Comparison of ENCODE assay signal across 8 mouse cellular contexts in genomic region chr17:32494601-32495000, GRCm38 (mm10). TPM values are rescaled to one million over a fixed set of nuclear protein-coding genes. Genes with fewer than 3 reads are reported as not detected.
DNase-seq lines count a peak whose midpoint lies in the region; ATAC-seq and TF ChIP-seq lines count a peak whose summit lies in the region.

No protein-coding gene starts in this region.

- peaks cover 4% of the 10 kb centered on the region; the same call in 1 of the 2 replicates for H3K27me3 ChIP-seq in G1E (ENCODE audit: insufficient read depth, low read length)
- peaks cover 22% of the 10 kb centered on the region for H3K27me3 ChIP-seq in hindbrain, embryonic 10.5 days (ENCODE audit: insufficient read depth, poor library complexity, severe bottlenecking)

- H3K27ac ChIP-seq in hindbrain, embryonic 10.5 days = no peak overlapping the region

- 0 out of 2 replicates have a peak, but pooled peaks have one; percentile 18 for TF ChIP-seq CTCF in G1E (IDR thresholded peaks at IDR 0.05; ENCODE audit: low read depth, low read length)
- peak; percentile 72; the same call in 1 of the 2 replicates for TF ChIP-seq CTCF in brain, embryonic 14.5 days (IDR thresholded peaks at IDR 0.05; ENCODE audit: borderline replicate concordance, extremely low read depth, insufficient read depth, insufficient read length)

- 67% methylated on average over 1 of the region's 1 CpGs for WGBS in hindbrain, embryonic 10.5 days

- TF ChIP-seq POLR2A in brain, embryonic 14.5 days (IDR thresholded peaks at IDR 0.05; ENCODE audit: borderline replicate concordance, extremely low read depth, insufficient read depth, insufficient read length, poor library complexity, severe bottlenecking) = no peak

- peak; percentile 36 for DNase-seq in G1E (ENCODE audit: low spot score)
- DNase-seq in brain, embryonic 14.5 days (ENCODE audit: low read depth) = peak; percentile 89
- DNase-seq in hindbrain, embryonic 10.5 days (ENCODE audit: low spot score) = peak; percentile 45
- peak; percentile 47 to 80 for DNase-seq in layer of hippocampus, adult 8-10 months (ENCODE audit: low spot score in 2 of 2)
- DNase-seq in lung, postnatal 10 days = peak; percentile 83
- peak; percentile 90 for DNase-seq in retina, embryonic 14.5 days (ENCODE audit: low spot score)
- peak; percentile 45 to 54 for DNase-seq in thymus, postnatal 36 days

- H3K36me3 ChIP-seq in G1E (replicated peaks) = no peaks in the 10 kb centered on the region
- no peaks in the 10 kb centered on the region for H3K36me3 ChIP-seq in hindbrain, embryonic 10.5 days

- no peaks in the 10 kb centered on the region for H3K9me3 ChIP-seq in G1E (replicated peaks)
- peaks cover 9% of the 10 kb centered on the region for H3K9me3 ChIP-seq in hindbrain, embryonic 10.5 days

- no peak overlapping the region for H3K4me3 ChIP-seq in G1E (ENCODE audit: low read depth, low read length)
- H3K4me3 ChIP-seq in hindbrain, embryonic 10.5 days = no peak overlapping the region

- 0 out of 2 replicates have a peak, but pooled peaks have one; percentile 40 for ATAC-seq in G1E (ENCODE audit: extremely low read depth, insufficient number of reproducible peaks, low FRiP score, poor library complexity, severe bottlenecking)
- ATAC-seq in erythroid progenitor cell, adult 5-6 weeks (replicated peaks; ENCODE audit: low FRiP score, poor library complexity, severe bottlenecking) = 0 out of 2 replicates have a peak, but pooled peaks have one; percentile 47

- peaks cover under 1% of the 10 kb centered on the region; the same call in 1 of the 2 replicates for H3K4me1 ChIP-seq in G1E (ENCODE audit: insufficient read depth, low read depth, low read length)
- peaks cover 6% of the 10 kb centered on the region; the same call in 1 of the 2 replicates for H3K4me1 ChIP-seq in hindbrain, embryonic 10.5 days (replicated peaks)

RNA-seq across cellular contexts. Expression of gene Cyp4f17, which starts 11.2 kb away (rescaled TPM):
- 0.24 and 1.5 TPM in 2 replicates for total RNA-seq in G1E (2014; fragmentation: Nextera tagmentation)
- not detected in 2 replicates for total RNA-seq in G1E (2017)
- 0.03 TPM in 1 of 2 replicates, not detected in the other for polyA plus RNA-seq in G1E (2012)
- polyA plus RNA-seq in brain, embryonic 14.5 days (2012; rRNA removed) = 13.4 and 14.5 TPM in 2 replicates
- not detected in 2 replicates for total RNA-seq in erythroid progenitor cell, adult 5-6 weeks (2015; ENCODE audit: low replicate concordance)
- total RNA-seq in erythroid progenitor cell, adult 5-6 weeks (2017; ENCODE audit: low replicate concordance) = not detected in 2 replicates
- polyA plus RNA-seq in hindbrain, embryonic 10.5 days (2016; fragmentation: Nextera tagmentation; extraction: Ambion mirVana) = 8.0 and 8.9 TPM in 2 replicates
- 1 to 10 TPM; 3.6 to 8.1 (median 5.2) TPM for total RNA-seq in layer of hippocampus, adult 8-10 months (2022)

RNA-seq across cellular contexts. Expression of gene Cyp4f16, which starts 41.8 kb away (rescaled TPM):
- not detected in 2 replicates for total RNA-seq in G1E (2014; fragmentation: Nextera tagmentation)
- total RNA-seq in G1E (2017) = 0.93 and 1.1 TPM in 2 replicates
- not detected in 2 replicates for polyA plus RNA-seq in G1E (2012)
- 21.6 and 37.0 TPM in 2 replicates for polyA plus RNA-seq in brain, embryonic 14.5 days (2012; rRNA removed)
- 1.7 and 7.2 TPM in 2 replicates for total RNA-seq in erythroid progenitor cell, adult 5-6 weeks (2015; ENCODE audit: low replicate concordance)
- 5.3 TPM in 1 of 2 replicates, not detected in the other for total RNA-seq in erythroid progenitor cell, adult 5-6 weeks (2017; ENCODE audit: low replicate concordance)
- 12.9 and 14.4 TPM in 2 replicates for polyA plus RNA-seq in hindbrain, embryonic 10.5 days (2016; fragmentation: Nextera tagmentation; extraction: Ambion mirVana)
- total RNA-seq in layer of hippocampus, adult 8-10 months (2022) = 10 to 100 TPM in 1 of 4 experiments, 1 to 10 TPM in 3; 7.7 to 10.1 (median 7.9) TPM

RNA-seq across cellular contexts. Expression of gene Cyp4f39, which starts 42.1 kb away (rescaled TPM):
- total RNA-seq in G1E (2014; fragmentation: Nextera tagmentation) = not detected in 2 replicates
- total RNA-seq in G1E (2017) = 0.12 and 0.27 TPM in 2 replicates
- not detected in 2 replicates for polyA plus RNA-seq in G1E (2012)
- 0.59 and 0.62 TPM in 2 replicates for polyA plus RNA-seq in brain, embryonic 14.5 days (2012; rRNA removed)
- total RNA-seq in erythroid progenitor cell, adult 5-6 weeks (2015; ENCODE audit: low replicate concordance) = 4.3 TPM in 1 of 2 replicates, not detected in the other
- 1.5 TPM in 1 of 2 replicates, not detected in the other for total RNA-seq in erythroid progenitor cell, adult 5-6 weeks (2017; ENCODE audit: low replicate concordance)
- polyA plus RNA-seq in hindbrain, embryonic 10.5 days (2016; fragmentation: Nextera tagmentation; extraction: Ambion mirVana) = 0.52 and 0.54 TPM in 2 replicates
- not detected for total RNA-seq in layer of hippocampus, adult 8-10 months (2022)

Comparison
In these comparisons a context has a peak if more than half of its experiments do, and no peak if none do; other contexts are left out.
1. DNase-seq: peak in every context shown above with its lines; median percentile 90 in retina, embryonic 14.5 days; 89 in brain, embryonic 14.5 days; 83 in lung, postnatal 10 days; 64 in layer of hippocampus, adult 8-10 months; 50 in thymus, postnatal 36 days; 45 in hindbrain, embryonic 10.5 days; 36 in G1E.